Mouse (Mus musculus) adrenal gland, adult (tissue): Measurements from ENCODE around the gene Fhl2.

Experiments
- DNase-seq, 2 experiments: peaks; one replicate each; pipeline ENCODE4 v3.0.0; 2022 to 2023; ENCODE audit warnings: low spot score in 1 of 2; ENCODE audit not compliant: inconsistent age in 2 of 2

Gene Fhl2

GRCm38 (mm10) chr1:43117435-43117834 lies 79.3 kb downstream of the Fhl2 start:
- no peak for DNase-seq

DNA sequence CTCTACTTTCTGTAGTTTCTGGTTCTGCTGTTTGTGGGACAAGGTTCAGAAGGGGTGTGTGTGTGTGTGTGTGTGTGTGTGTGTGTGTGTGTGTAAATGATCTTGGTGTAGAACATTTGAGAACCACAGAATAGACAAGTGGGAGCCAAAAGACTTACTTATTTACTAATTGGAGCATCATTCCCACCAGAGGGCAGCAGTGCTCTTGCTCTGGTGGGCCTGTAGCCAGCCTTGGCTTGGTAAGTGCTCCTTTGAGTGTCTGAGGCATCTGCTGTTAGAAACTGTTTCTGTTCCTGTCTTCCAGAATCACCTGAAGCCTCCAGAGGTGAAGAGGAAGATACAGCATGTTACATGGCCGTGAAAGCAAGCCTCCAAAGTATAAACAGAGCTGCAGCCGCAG lies 83.9 kb downstream of the Fhl2 start:
- DNase-seq = peak in 1 of 2 experiments; percentile 72

GRCm38 (mm10) chr1:43110556-43110955 lies 86.2 kb downstream of the Fhl2 start:
- peak; percentile 56 to 81 for DNase-seq

DNA sequence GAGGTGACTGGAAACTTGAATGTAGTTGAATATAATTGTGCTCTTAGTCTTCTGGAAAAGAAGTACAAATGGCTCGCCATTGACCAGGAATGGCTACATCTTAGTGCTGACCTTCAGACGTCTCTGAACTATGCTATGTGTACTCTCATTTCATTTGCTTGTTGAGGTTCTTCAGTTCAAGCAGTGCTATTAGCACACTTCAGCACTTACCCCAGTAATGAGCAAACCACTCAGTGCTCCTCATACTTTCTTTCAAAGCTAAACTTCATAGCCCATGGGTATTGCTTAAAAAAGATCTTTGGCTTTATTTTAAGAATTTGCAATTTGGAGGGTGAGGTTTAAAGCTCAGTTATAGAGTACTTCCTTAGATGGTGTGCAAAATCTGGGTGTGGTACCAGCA lies 88.1 kb downstream of the Fhl2 start:
- DNase-seq = no peak

DNA sequence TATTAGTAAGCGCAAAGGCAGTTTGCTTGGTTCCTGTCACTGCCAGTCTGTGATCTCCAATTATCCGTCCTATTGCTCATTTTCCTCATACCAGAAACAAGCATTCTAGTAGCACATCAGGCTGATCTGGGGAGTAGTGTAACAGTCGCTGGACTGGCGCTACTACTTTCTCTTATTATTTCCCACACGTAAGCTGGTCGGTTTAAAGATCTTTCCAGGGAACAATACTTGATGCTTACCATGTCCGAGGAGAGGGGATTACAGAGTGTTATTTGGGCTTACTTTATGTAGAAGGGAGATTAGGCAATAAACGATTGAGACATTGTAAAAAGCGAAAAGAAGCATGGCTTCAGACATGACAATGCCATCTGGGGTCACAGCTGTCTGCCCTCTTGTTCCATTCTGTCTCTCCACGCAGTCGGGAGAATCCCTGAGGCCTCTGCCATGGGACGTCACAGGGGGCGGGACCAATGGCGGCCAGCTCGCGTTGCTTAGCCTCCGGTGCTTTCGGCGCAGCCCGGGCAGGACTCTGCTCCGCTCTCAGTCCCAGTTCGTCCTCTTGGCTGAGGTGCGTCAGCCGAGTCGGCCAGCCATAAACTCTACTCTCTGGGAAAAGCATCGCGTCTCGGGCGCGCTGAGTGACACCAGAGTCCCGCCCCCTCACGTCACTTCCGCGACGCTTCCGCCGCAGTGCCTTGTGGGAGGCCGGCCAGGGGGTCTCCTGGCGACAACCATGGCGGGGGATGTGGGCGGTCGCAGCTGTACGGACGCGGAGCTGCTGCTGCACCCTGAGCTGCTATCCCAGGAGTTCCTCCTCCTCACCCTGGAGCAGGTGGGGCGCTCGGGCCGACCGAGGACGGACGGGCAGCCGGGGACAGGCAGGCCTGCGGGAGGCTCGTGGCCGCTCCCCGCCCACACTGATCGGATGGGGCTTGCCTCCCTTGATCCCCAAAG lies 98.5 kb downstream of the Fhl2 start, which contains the start of the genes Tgfbrap1 and AI597479:
TSS of gene Tgfbrap1 (minus strand) at position 607 of the 954 bp plus-strand sequence.
TSS of gene AI597479 (plus strand) at position 680 of the 954 bp plus-strand sequence.
- DNase-seq = peak; percentile 94 to 98

GRCm38 (mm10) chr1:43094206-43094605 lies 102.6 kb downstream of the Fhl2 start:
- no peak for DNase-seq

GRCm38 (mm10) chr1:43092056-43093015 lies 104.4 kb downstream of the Fhl2 start:
- peak; percentile 82 to 96 for DNase-seq

DNA sequence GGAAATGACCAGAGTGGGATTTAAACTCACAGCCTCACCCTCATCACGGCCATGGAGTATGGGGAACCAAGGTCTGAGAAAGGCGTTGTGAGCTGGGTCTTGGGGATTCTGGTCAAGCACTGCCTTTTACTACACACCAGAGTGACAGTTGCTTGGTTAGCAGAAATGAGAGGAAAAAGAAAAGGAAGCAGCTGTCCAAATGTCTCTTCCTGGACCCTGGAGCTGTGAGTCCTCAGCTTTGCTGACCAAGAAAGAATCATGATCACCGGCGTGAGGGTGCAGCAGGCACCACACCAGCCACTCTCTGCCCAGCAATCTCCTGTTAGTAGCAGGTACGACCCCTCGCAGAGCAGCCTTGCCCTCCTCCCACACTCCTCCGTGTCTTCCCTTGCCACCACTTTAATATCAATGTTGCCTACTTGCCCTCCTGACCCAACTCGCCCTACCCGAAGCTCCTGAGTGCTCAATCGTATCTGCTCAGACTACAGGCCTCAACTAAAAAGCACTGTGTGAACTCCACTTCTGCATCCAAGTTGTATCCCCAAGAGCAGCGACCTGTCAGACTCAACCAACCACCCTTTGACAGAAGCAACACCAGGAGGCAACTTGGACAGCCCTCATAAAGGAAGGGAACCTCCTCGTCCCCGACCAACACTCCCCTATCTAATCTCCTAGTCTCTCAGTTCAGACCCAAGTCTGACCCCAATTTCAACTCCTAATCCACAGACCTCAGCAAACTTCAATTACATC lies 105.3 kb downstream of the Fhl2 start:
- peak in 1 of 2 experiments; percentile 62 for DNase-seq

- DNase-seq = no peak
Observed at GRCm38 (mm10) chr1:43090418-43090817, 106.4 kb downstream of the Fhl2 start.

DNA sequence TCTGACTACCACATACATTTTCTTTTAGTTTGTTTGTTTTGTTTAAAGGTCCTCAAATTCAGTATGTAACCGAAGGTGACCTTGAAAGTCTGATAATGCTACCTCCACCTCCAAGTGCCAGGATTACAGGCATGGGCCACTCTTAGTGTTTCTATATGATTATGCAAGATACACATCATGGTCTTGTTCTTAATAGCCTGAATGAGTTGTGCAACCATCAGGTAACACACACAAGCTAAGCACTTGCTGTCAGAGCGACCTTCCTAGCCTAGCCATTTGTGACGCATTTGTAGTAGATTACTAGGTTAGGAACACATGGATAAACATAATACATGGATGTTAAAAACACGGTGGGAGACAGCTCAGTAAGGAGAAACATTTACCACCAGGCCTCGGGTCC lies 113.8 kb downstream of the Fhl2 start:
- DNase-seq = no peak

GRCm38 (mm10) chr1:43078124-43078523 lies 118.7 kb downstream of the Fhl2 start:
- DNase-seq = no peak

DNA sequence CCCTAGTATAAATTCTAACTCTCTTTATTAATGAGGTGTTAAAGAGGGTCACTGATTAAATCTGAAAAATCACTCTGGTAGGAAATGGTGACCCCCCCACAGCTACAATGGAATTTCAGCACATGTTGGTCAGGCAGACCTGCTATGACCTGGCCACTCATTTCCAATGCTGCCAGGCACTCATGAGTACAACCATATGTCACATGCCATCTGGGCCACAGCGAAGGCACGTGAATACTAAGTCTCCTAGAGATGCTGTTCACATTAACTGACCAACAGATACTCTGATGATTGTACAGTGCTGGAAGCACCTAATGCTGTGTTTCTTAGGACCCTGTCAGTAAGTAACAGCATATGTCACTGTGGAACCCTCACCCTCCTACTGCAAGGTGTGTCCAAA lies 122.0 kb downstream of the Fhl2 start:
- no peak for DNase-seq
